Mouse (Mus musculus) lung, postnatal 0 days (tissue): ENCODE results near the gene Vrk1.

ENCODE experiments used
- CTCF ChIP-seq: IDR thresholded peaks from 2 replicates; pipeline ENCODE4 v1.5.1; 2016; ENCODE audit warnings: antibody characterized with exemption, mild to moderate bottlenecking
- EP300 ChIP-seq: IDR thresholded peaks from 2 replicates; pipeline ENCODE4 v1.6.1; 2016; ENCODE audit warnings: antibody characterized with exemption, mild to moderate bottlenecking, control low read depth

GRCm38 (mm10) chr12:106032361-106032760 lies 22.3 kb downstream of the Vrk1 start:
- TF ChIP-seq CTCF (no peak), EP300 (no peak)
